Mouse (Mus musculus): ENCODE data around the gene Hoxc9.

- no peak for TF ChIP-seq CTCF (IDR thresholded peaks at IDR 0.05; ENCODE audit: extremely low read depth, insufficient read length, insufficient replicate concordance, low read depth, low read length)
- TF ChIP-seq POLR2A (IDR thresholded peaks at IDR 0.05; ENCODE audit: low read depth, low read length) = no peak
These were observed 30.8 kb upstream of the Hoxc9 start for GRCm38 (mm10) chr15:102945185-102946077.

All from small intestine, adult 2 months (tissue).